ENCODE assay signal across 8 mouse cellular contexts in the genomic region with DNA sequence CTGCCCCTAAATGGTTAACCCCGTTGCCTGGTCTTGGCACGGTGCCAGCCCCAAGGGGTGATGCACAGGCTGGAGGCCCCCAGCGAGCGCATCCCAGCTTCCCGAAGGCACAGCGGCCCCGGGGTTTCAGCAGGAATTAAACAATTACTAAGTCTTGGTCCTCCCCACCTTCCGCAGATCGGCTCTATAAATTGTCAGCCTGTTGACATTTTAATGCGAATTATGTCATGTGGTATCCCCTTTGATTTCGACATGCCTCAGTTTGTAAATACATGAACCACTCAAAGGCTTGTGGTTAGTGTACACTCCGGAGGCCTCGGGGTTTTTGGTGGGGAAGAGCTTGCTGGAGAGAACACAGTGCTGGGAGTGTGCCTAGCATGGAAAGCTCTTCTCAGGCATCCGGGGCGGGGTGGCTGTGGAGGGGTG.
DNase-seq lines count a peak whose midpoint lies in the region; ATAC-seq and TF ChIP-seq lines count a peak whose summit lies in the region.

No protein-coding gene starts in this region.

- no peaks in the 10 kb centered on the region for H3K9me3 ChIP-seq in liver, embryonic 11.5 days (ENCODE audit: control insufficient read depth, low read length)
- H3K9me3 ChIP-seq in limb, embryonic 14.5 days (ENCODE audit: control insufficient read depth, low read length) = no peaks in the 10 kb centered on the region
- H3K9me3 ChIP-seq in neural tube, embryonic 15.5 days (replicated peaks) = no peaks in the 10 kb centered on the region

- H3K27me3 ChIP-seq in liver, embryonic 11.5 days (replicated peaks; ENCODE audit: control insufficient read depth, insufficient read depth, low read length) = no peaks in the 10 kb centered on the region
- no peaks in the 10 kb centered on the region for H3K27me3 ChIP-seq in limb, embryonic 14.5 days (ENCODE audit: control insufficient read depth, insufficient read depth, low read length)
- H3K27me3 ChIP-seq in neural tube, embryonic 15.5 days (replicated peaks) = no peaks in the 10 kb centered on the region

- ATAC-seq in liver, embryonic 11.5 days (replicated peaks; ENCODE audit: low FRiP score) = no peak
- ATAC-seq in limb, embryonic 14.5 days (ENCODE audit: low FRiP score, low read depth) = peak; percentile 31; the same call in 1 of the 2 replicates
- peak; percentile 51; the same call in 1 of the 2 replicates for ATAC-seq in neural tube, embryonic 15.5 days (ENCODE audit: low FRiP score)

- H3K4me2 ChIP-seq in liver, embryonic 11.5 days = no peak overlapping the region
- H3K4me2 ChIP-seq in limb, embryonic 14.5 days (replicated peaks; ENCODE audit: low read depth, low read length, severe bottlenecking) = no peak overlapping the region
- H3K4me2 ChIP-seq in neural tube, embryonic 15.5 days = 0 out of 2 replicates have a peak overlapping the region, but pooled peaks have one; percentile 9

- peaks cover 28% of the 10 kb centered on the region for H3K4me1 ChIP-seq in liver, embryonic 11.5 days (replicated peaks; ENCODE audit: control insufficient read depth, insufficient read depth, low read length)
- peaks cover 42% of the 10 kb centered on the region for H3K4me1 ChIP-seq in limb, embryonic 14.5 days (ENCODE audit: control insufficient read depth, insufficient read depth, low read length)
- peaks cover 64% of the 10 kb centered on the region for H3K4me1 ChIP-seq in neural tube, embryonic 15.5 days

- DNase-seq in liver = peak; percentile 31
- no peak for DNase-seq in liver, embryonic 11.5 days (ENCODE audit: low spot score)
- DNase-seq in adrenal gland, adult 8-10 months = peak; percentile 38
- DNase-seq in limb, embryonic 14.5 days (ENCODE audit: low spot score) = peak; percentile 51
- DNase-seq in heart, postnatal 14 days = no peak
- DNase-seq in embryo, embryonic 11 days = no peak
- DNase-seq in cerebellum, postnatal 14 days = no peak

- WGBS in liver, embryonic 11.5 days = 68% methylated on average over 15 of the region's 15 CpGs
- WGBS in limb, embryonic 14.5 days = 37% methylated on average over 15 of the region's 15 CpGs
- 21% methylated on average over 15 of the region's 15 CpGs for WGBS in neural tube, embryonic 15.5 days

- no peak overlapping the region for H3K27ac ChIP-seq in liver, embryonic 11.5 days (ENCODE audit: low read depth, low read length)
- no peak overlapping the region for H3K27ac ChIP-seq in limb, embryonic 14.5 days (replicated peaks; ENCODE audit: low read depth, low read length)
- no peak overlapping the region for H3K27ac ChIP-seq in neural tube, embryonic 15.5 days (replicated peaks)

- no peaks in the 10 kb centered on the region for H3K36me3 ChIP-seq in liver, embryonic 11.5 days (ENCODE audit: control insufficient read depth, insufficient read depth, low read length)
- no peaks in the 10 kb centered on the region for H3K36me3 ChIP-seq in limb, embryonic 14.5 days (ENCODE audit: control insufficient read depth, insufficient read depth, low read length)
- H3K36me3 ChIP-seq in neural tube, embryonic 15.5 days = no peaks in the 10 kb centered on the region

- no peak overlapping the region for H3K9ac ChIP-seq in liver, embryonic 11.5 days (ENCODE audit: low read depth, low read length)
- no peak overlapping the region for H3K9ac ChIP-seq in limb, embryonic 14.5 days (ENCODE audit: low read depth, low read length, severe bottlenecking)
- H3K9ac ChIP-seq in neural tube, embryonic 15.5 days (replicated peaks) = no peak overlapping the region

- no peak overlapping the region for H3K4me3 ChIP-seq in liver, embryonic 11.5 days (ENCODE audit: low read depth, low read length)
- H3K4me3 ChIP-seq in limb, embryonic 14.5 days (replicated peaks; ENCODE audit: low read length) = no peak overlapping the region
- no peak overlapping the region for H3K4me3 ChIP-seq in neural tube, embryonic 15.5 days (replicated peaks)

- TF ChIP-seq POLR2A in limb, embryonic 14.5 days (IDR thresholded peaks at IDR 0.05; ENCODE audit: borderline replicate concordance, extremely low read depth, insufficient read depth, insufficient read length) = no peak

- intact Hi-C loops in heart, postnatal 14 days (cut with DNase I) = no loop called here

Comparison
In these comparisons a context has a peak if more than half of its experiments do, and no peak if none do; other contexts are left out.
1. DNase-seq: peak in liver (single experiment), adrenal gland, adult 8-10 months (single experiment) and limb, embryonic 14.5 days (single experiment); none in liver, embryonic 11.5 days (single experiment), heart, postnatal 14 days (0 of 2), embryo, embryonic 11 days (single experiment) and cerebellum, postnatal 14 days (0 of 2).